In genomic region chr14:76216446-76217177, GRCm38 (mm10) we compare ENCODE assay signal across 14 mouse cellular contexts.
A peak's percentile ranks its signal among the peaks of the same experiment; 100 is the strongest.
DNase-seq lines count a peak whose midpoint lies in the region; ATAC-seq lines count a peak whose summit lies in the region.
"Had no signal": no experiment of that assay in that cellular context is flagged by ENCODE, and none has a peak within 500 bp of the region (broad histone marks: within the 10 kb centered on the region; RNA-seq: fewer than 3 reads in every experiment).

No protein-coding gene starts in this region.

- H3K36me3 ChIP-seq in intestine, embryonic 14.5 days (ENCODE audit: control insufficient read depth, insufficient read depth, low read length) = no peaks in the 10 kb centered on the region
- H3K36me3 ChIP-seq in intestine, embryonic 15.5 days = no peaks in the 10 kb centered on the region
- no peaks in the 10 kb centered on the region for H3K36me3 ChIP-seq in liver, embryonic 12.5 days
- H3K36me3 ChIP-seq: heart, embryonic 15.5 days; hindbrain, embryonic 12.5 days had no signal

- no peaks in the 10 kb centered on the region for H3K27me3 ChIP-seq in intestine, embryonic 14.5 days (replicated peaks; ENCODE audit: control insufficient read depth, insufficient read depth, low read length)
- H3K27me3 ChIP-seq in intestine, embryonic 15.5 days (replicated peaks) = no peaks in the 10 kb centered on the region
- H3K27me3 ChIP-seq in liver, embryonic 12.5 days (replicated peaks) = no peaks in the 10 kb centered on the region
- H3K27me3 ChIP-seq: heart, embryonic 15.5 days; hindbrain, embryonic 12.5 days had no signal

- H3K27ac ChIP-seq in intestine, embryonic 14.5 days (ENCODE audit: low read depth) = 0 out of 2 replicates have a peak overlapping the region, but pooled peaks have one; percentile 4
- no peak overlapping the region for H3K27ac ChIP-seq in intestine, embryonic 15.5 days
- no peak overlapping the region for H3K27ac ChIP-seq in liver, embryonic 12.5 days
- H3K27ac ChIP-seq: heart, embryonic 15.5 days; hindbrain, embryonic 12.5 days had no signal

- H3K9me3 ChIP-seq in intestine, embryonic 14.5 days (ENCODE audit: control insufficient read depth, low read length) = 0 out of 2 replicates have a peak, but pooled peaks cover 3% of the 10 kb centered on the region
- no peaks in the 10 kb centered on the region for H3K9me3 ChIP-seq in intestine, embryonic 15.5 days
- 0 out of 2 replicates have a peak, but pooled peaks cover 4% of the 10 kb centered on the region for H3K9me3 ChIP-seq in liver, embryonic 12.5 days (replicated peaks)

- WGBS in intestine, embryonic 14.5 days = 67% methylated on average over 12 of the region's 12 CpGs
- WGBS in intestine, embryonic 15.5 days = 61% methylated on average over 12 of the region's 12 CpGs
- 57% methylated on average over 12 of the region's 12 CpGs for WGBS in liver, embryonic 12.5 days (ENCODE audit: insufficient replicate concordance)

- H3K4me3 ChIP-seq in intestine, embryonic 14.5 days (ENCODE audit: low read depth, low read length) = no peak overlapping the region
- H3K4me3 ChIP-seq in intestine, embryonic 15.5 days (replicated peaks) = no peak overlapping the region
- H3K4me3 ChIP-seq in liver, embryonic 12.5 days = no peak overlapping the region
- H3K4me3 ChIP-seq: heart, embryonic 15.5 days; hindbrain, embryonic 12.5 days had no signal

- no peak overlapping the region for H3K4me2 ChIP-seq in intestine, embryonic 14.5 days (ENCODE audit: low read length)
- no peak overlapping the region for H3K4me2 ChIP-seq in intestine, embryonic 15.5 days (replicated peaks)
- peak overlapping the region; percentile 34 for H3K4me2 ChIP-seq in liver, embryonic 12.5 days
- H3K4me2 ChIP-seq: heart, embryonic 15.5 days; hindbrain, embryonic 12.5 days had no signal

- no peak for ATAC-seq in intestine, embryonic 14.5 days (replicated peaks; ENCODE audit: low FRiP score, low TSS enrichment, low read depth)
- no peak for ATAC-seq in intestine, embryonic 15.5 days
- ATAC-seq in liver, embryonic 12.5 days = no peak
- ATAC-seq: forebrain, embryonic 14.5 days had no signal

- no peak for DNase-seq in intestine, embryonic 14.5 days (ENCODE audit: low spot score)
- DNase-seq in T-cell, adult 2 months (ENCODE audit: low spot score) = peak; percentile 10
- DNase-seq in skeletal muscle tissue, adult 2 months (ENCODE audit: low read depth, low spot score) = peak; percentile 55
- no peak for DNase-seq in layer of hippocampus, postnatal 25 days (ENCODE audit: extremely low spot score in 1 of 2, low spot score in 1 of 2)
- no peak for DNase-seq in lung, postnatal 4 days
- DNase-seq in ovary, postnatal 36 days (ENCODE audit: low spot score) = no peak
- DNase-seq: cerebellum, postnatal 36 days; lung, adult 2 months; right cerebral cortex, postnatal 14 days had no signal

- peaks cover 2% of the 10 kb centered on the region for H3K4me1 ChIP-seq in intestine, embryonic 14.5 days (replicated peaks; ENCODE audit: control insufficient read depth, insufficient read depth, low read length)
- H3K4me1 ChIP-seq in intestine, embryonic 15.5 days (replicated peaks) = no peaks in the 10 kb centered on the region
- H3K4me1 ChIP-seq in liver, embryonic 12.5 days = peaks cover 5% of the 10 kb centered on the region
- H3K4me1 ChIP-seq: heart, embryonic 15.5 days had no signal

- H3K9ac ChIP-seq in intestine, embryonic 14.5 days (ENCODE audit: low read length) = no peak overlapping the region
- H3K9ac ChIP-seq in intestine, embryonic 15.5 days = no peak overlapping the region
- H3K9ac ChIP-seq in liver, embryonic 12.5 days = no peak overlapping the region
- H3K9ac ChIP-seq: heart, embryonic 15.5 days; hindbrain, embryonic 12.5 days had no signal

Comparison
In these comparisons a context has a peak if more than half of its experiments do, and no peak if none do; other contexts are left out.
1. DNase-seq: peak in T-cell, adult 2 months (single experiment) and skeletal muscle tissue, adult 2 months (single experiment); none in intestine, embryonic 14.5 days (single experiment), layer of hippocampus, postnatal 25 days (0 of 2), lung, postnatal 4 days (0 of 2) and ovary, postnatal 36 days (single experiment).